Mouse (Mus musculus): ENCODE results near the gene Dscaml1. TPM values are rescaled to one million over a fixed set of nuclear protein-coding genes. Genes with fewer than 3 reads are reported as not detected.

The Dscaml1 gene
- polyA plus RNA-seq, 1 experiment, result not detected

DNA sequence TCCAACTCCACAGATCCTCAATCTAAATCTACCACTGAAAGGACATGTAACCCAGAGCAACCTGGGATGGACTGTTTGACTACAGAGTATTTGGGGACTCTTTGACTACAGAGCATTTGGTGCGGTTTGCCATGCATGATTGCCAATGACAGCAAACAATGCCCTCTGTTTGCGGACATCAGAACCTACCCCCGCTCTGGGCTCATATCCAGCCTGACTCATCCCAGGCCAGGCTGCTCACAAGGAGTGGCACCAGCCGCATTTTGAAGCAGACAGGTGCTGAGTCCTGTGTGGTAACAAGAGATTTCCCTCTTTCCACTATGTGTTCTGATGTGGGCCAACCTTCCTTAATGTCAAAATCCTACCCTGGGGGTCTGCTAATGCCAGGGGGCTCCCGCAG, 171.7 kb downstream of the Dscaml1 start:
- no peak for TF ChIP-seq GATA1 (IDR thresholded peaks at IDR 0.05; ENCODE audit: low read length)

GRCm38 (mm10) chr9:45599377-45599776, 172.9 kb downstream of the Dscaml1 start:
- no peak for TF ChIP-seq GATA1 (IDR thresholded peaks at IDR 0.05; ENCODE audit: low read length)

DNA sequence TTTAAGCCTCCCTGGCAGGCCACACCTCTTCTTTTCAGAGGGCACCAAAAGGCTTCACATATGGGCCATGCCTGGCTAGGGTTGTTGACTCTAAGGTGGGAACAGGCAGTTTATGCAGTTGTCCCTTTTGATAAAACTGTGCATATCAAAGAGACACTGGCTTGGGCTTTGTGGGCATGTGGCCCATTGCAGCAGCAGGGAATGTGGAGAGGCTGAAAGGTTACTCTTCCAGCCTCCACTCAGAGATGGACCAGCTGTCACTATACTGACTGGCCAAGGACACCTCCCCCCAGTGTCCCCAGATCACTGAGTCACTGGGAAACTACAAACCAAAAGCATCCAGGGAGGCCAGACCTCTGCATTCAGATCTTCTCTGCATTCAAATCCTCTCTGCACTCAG, 180.9 kb downstream of the Dscaml1 start:
- TF ChIP-seq GATA1 (IDR thresholded peaks at IDR 0.05; ENCODE audit: low read length), result no peak

DNA sequence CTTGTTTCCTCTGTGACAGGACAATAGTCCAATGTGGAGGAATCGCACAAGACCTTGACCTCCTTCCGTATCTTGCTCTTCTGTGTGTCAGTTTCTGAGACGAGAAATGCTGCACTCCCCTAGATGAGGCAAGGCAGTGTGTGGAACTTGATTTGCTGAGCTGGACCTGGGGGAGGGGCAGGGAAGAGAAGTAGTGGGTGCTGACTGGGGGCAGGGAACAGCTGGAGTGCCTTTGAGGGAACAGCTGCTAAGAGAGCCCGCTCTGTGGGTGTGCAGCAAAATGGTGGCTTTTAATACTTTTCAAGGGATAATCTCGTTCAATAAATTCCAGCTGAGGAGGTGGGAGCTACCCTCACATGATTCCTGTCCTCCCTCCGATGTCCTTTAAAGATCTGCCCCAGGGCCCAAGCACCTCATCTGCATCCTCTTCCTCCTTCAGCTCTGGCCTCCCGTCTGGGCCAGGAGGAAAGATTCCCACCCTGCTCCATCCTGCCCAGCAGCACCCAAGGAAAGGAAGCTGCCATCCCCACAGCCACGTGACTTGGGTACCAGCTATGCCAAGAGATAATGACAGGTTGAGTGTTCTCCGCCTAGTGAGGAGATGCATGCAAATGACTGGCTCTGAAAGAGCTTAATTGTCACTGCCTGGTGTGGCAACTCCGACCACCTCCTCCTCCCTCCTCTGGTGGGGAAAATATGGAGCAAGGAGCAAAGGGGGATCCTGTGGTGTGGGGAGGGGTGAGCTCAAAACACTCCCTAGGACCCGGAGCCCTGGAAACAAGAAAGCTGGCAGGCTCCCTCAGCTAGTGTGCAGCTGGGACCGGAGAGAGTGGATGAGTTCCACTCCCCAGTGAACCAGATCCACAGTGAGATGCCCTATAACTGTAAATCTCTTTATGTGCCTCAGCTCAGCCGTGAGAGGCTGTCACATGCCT, 181.9 kb downstream of the Dscaml1 start:
- TF ChIP-seq GATA1 (IDR thresholded peaks at IDR 0.05; ENCODE audit: low read length), result no peak

- no peak for TF ChIP-seq GATA1 (IDR thresholded peaks at IDR 0.05; ENCODE audit: low read length)
Observed at GRCm38 (mm10) chr9:45610336-45611060, 184.1 kb downstream of the Dscaml1 start.

GRCm38 (mm10) chr9:45614616-45615015, 188.2 kb downstream of the Dscaml1 start:
- TF ChIP-seq GATA1 (IDR thresholded peaks at IDR 0.05; ENCODE audit: low read length), result no peak

DNA sequence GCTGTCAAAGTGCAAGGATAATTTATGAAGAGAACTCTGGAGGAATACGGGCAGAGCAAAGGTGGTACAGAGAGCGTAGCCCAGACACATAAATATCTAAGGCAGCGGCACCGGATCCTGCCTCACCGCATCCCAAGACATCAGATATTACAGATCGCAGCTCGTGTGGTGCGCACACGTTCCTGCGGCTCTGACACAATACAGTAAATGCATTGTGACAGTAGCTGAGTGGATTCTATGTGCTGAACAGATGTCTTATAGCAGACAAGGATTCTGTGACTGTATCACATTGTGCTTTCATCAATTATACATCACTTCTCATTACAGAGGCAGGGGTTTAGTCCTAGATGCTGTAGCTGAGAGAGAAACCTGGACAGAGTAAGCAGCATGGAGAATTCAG, 191.5 kb downstream of the Dscaml1 start:
- TF ChIP-seq GATA1 (IDR thresholded peaks at IDR 0.05; ENCODE audit: low read length), result no peak

DNA sequence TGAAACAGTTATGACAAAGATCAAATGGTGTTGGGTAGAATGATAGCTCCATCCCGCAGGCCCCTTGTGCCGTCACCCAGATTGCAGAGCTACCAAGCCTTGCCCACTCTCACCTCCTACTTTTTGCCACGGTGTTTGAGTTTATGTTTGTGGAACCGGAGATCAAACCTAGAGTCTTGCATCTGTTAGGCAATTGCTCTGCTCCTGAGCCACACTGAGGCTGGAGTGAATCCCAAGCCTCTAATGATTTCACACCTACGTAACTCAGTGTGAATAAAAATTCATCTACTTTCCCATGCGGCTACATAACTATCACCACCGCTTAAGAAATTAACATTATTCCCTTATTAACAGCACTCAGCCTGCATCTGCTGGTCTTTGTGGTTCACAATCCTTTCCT, 192.0 kb downstream of the Dscaml1 start:
- TF ChIP-seq GATA1 (IDR thresholded peaks at IDR 0.05; ENCODE audit: low read length), result no peak

DNA sequence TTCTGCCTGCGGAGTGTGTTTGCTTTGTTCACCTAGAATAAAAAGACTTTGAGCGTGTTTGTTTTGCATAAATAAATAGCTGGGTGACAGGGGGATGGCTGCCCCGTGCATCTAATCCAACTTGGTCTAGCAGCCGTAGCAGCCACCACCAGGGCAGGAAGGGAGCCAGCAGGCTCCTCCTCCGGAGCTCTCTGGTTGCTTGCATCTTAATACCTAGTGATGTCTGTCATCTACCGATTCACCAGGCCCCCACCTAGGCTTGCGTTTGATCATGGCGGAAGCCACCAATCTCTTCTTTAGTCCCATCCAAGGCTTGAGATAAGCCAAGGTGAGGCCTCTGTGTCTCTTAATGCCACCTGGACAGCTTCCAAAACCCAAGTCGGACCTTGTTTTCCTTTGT, 193.6 kb downstream of the Dscaml1 start:
- no peak for TF ChIP-seq GATA1 (IDR thresholded peaks at IDR 0.05; ENCODE audit: low read length)

DNA sequence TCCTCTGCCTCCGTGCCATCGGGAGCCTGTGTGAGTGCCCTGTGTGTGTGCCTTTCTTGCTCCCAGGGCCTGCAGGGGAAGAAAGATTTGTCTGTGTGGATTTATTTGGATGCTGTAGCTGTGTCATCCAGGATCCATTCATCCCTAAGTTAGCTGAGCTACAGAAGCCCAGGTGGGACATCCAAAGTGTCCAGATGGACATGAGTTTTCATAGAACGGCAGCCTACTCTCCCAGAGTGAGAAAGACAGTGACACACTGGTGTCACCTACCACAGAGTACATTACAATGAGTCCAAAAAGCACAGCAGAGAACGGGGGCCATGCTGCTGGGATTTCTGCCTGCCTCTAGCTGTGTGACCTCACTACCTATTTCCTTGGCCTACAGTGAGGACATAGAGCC, 194.5 kb downstream of the Dscaml1 start:
- TF ChIP-seq GATA1 (IDR thresholded peaks at IDR 0.05; ENCODE audit: low read length), result no peak

GRCm38 (mm10) chr9:45625889-45626446, 199.5 kb downstream of the Dscaml1 start:
- TF ChIP-seq GATA1 (IDR thresholded peaks at IDR 0.05; ENCODE audit: low read length), result no peak

GRCm38 (mm10) chr9:45632520-45632919, 206.1 kb downstream of the Dscaml1 start:
- TF ChIP-seq GATA1 (IDR thresholded peaks at IDR 0.05; ENCODE audit: low read length), result no peak

GRCm38 (mm10) chr9:45633036-45633435, 206.6 kb downstream of the Dscaml1 start:
- no peak for TF ChIP-seq GATA1 (IDR thresholded peaks at IDR 0.05; ENCODE audit: low read length)

- TF ChIP-seq GATA1 (IDR thresholded peaks at IDR 0.05; ENCODE audit: low read length), result no peak
Observed at GRCm38 (mm10) chr9:45634978-45635377, 208.6 kb downstream of the Dscaml1 start.

- no peak for TF ChIP-seq GATA1 (IDR thresholded peaks at IDR 0.05; ENCODE audit: low read length)
Observed at GRCm38 (mm10) chr9:45637346-45637745, 210.9 kb downstream of the Dscaml1 start.
